ENCODE assay signal across 21 mouse cellular contexts in the genomic region with DNA sequence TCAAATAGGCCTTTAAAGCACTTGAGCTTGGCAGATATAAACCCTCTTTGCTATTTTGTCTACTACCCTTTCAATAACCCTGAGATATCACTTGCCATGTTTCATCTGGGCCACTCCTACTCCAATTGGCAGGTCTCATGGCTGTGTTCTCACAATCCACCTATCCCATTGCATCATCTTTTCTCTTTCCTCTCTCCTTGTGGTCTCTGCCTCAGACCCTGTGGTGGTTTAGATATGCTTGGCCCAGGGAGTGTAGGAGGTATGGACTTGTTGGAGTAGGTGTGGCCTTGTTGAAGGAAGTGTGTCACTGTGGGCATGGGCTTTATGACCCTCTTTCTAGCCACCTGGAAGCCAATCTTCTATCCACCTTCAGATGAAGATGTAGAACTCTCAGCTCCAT.
"Had no signal": no experiment of that assay in that cellular context is flagged by ENCODE, and none has a peak within 500 bp of the region (broad histone marks: within the 10 kb centered on the region; RNA-seq: fewer than 3 reads in every experiment).

No protein-coding gene starts in this region.

- H3K9ac ChIP-seq: kidney, embryonic 15.5 days; liver, embryonic 14.5 days; lung, embryonic 15.5 days; neural tube, embryonic 13.5 days; stomach, embryonic 15.5 days had no signal

- H3K4me2 ChIP-seq: kidney, embryonic 15.5 days; lung, embryonic 15.5 days; neural tube, embryonic 13.5 days; stomach, embryonic 15.5 days had no signal

- ATAC-seq: intestine, postnatal 0 days had no signal

- H3K4me3 ChIP-seq: kidney, embryonic 15.5 days; layer of hippocampus, adult 2 months; left cerebral cortex, adult 2 months; lung, embryonic 15.5 days; midbrain, embryonic 10.5 days; neural tube, embryonic 13.5 days; stomach, embryonic 15.5 days had no signal

- H3K9me3 ChIP-seq: kidney, embryonic 15.5 days; lung, embryonic 15.5 days; midbrain, embryonic 10.5 days; neural tube, embryonic 13.5 days; stomach, embryonic 15.5 days had no signal

- DNase-seq: kidney, adult 2 months; kidney, postnatal 14 days; layer of hippocampus, postnatal 36 days; lung, adult 18-20 months; lung, postnatal 10 days; lung, postnatal 4 days; midbrain, embryonic 14.5 days; retina, postnatal 1 day; right cerebral cortex, postnatal 25 days; spleen, adult 18-20 months; thymus, adult 18-20 months; thymus, postnatal 36 days had no signal

- H3K27me3 ChIP-seq: kidney, embryonic 15.5 days; lung, embryonic 15.5 days; neural tube, embryonic 13.5 days; stomach, embryonic 15.5 days had no signal

- H3K36me3 ChIP-seq: kidney, embryonic 15.5 days; lung, embryonic 15.5 days; midbrain, embryonic 10.5 days; neural tube, embryonic 13.5 days; stomach, embryonic 15.5 days had no signal

- H3K4me1 ChIP-seq: lung, embryonic 15.5 days; midbrain, embryonic 10.5 days; neural tube, embryonic 13.5 days; stomach, embryonic 15.5 days had no signal

- H3K27ac ChIP-seq: kidney, embryonic 15.5 days; layer of hippocampus, adult 2 months; left cerebral cortex, adult 2 months; liver, embryonic 14.5 days; lung, embryonic 15.5 days; midbrain, embryonic 10.5 days; neural tube, embryonic 13.5 days; stomach, embryonic 15.5 days had no signal
